Mouse (Mus musculus) forebrain, embryonic 11.5 days (tissue): Measurements from ENCODE around the gene Gm49354. TPM values are rescaled to one million over a fixed set of nuclear protein-coding genes. Genes with fewer than 3 reads are reported as not detected.

Experiments used
- ATAC-seq: fragments of 200-750 bp; cut with Nextera tagmentation; replicated peaks from 2 replicates; pipeline ENCODE4 v1.8.0; 2017; ENCODE audit warnings: moderate TSS enrichment; ENCODE audit not compliant: low FRiP score
- DNase-seq: peaks from one replicate; pipeline ENCODE4 v3.0.0-alpha.2; 2017; ENCODE audit warnings: low spot score
- H3K27ac ChIP-seq: fragments of 300-500 bp; sonication (generic); 2 replicates; pipeline ENCODE4 v1.5.1; 2014; ENCODE audit warnings: low read depth, low read length
- H3K27me3 ChIP-seq: fragments of 300-500 bp; sonication (generic); 2 replicates; pipeline ENCODE4 v1.6.1; 2014; ENCODE audit warnings: mild to moderate bottlenecking, low read length, mixed read lengths; ENCODE audit not compliant: control insufficient read depth, insufficient read depth
- H3K36me3 ChIP-seq: fragments of 300-500 bp; sonication (generic); 2 replicates; pipeline ENCODE4 v1.6.1; 2014; ENCODE audit warnings: mild to moderate bottlenecking, low read length, moderate library complexity, mixed read lengths; ENCODE audit not compliant: control insufficient read depth, insufficient read depth
- H3K4me1 ChIP-seq: fragments of 300-500 bp; sonication (generic); replicated peaks from 2 replicates; pipeline ENCODE4 v1.6.1; 2014; ENCODE audit warnings: low read length, mixed read lengths; ENCODE audit not compliant: control insufficient read depth, insufficient read depth
- H3K4me2 ChIP-seq: fragments of 300-500 bp; sonication (generic); 2 replicates; pipeline ENCODE4 v1.6.1; 2014; ENCODE audit warnings: low read depth, mild to moderate bottlenecking, low read length, moderate library complexity, mixed read lengths; ENCODE audit not compliant: severe bottlenecking
- H3K4me3 ChIP-seq: fragments of 300-500 bp; sonication (generic); 2 replicates; pipeline ENCODE4 v1.5.1; 2014; ENCODE audit warnings: low read depth, low read length
- H3K9ac ChIP-seq: fragments of 300-500 bp; sonication (generic); 2 replicates; pipeline ENCODE4 v1.6.1; 2014; ENCODE audit warnings: low read length
- H3K9me3 ChIP-seq: fragments of 300-500 bp; sonication (generic); 2 replicates; pipeline ENCODE4 v1.6.1; 2016; ENCODE audit warnings: low read length, mixed read lengths; ENCODE audit not compliant: control insufficient read depth
- WGBS: fragments of 180-500 bp; shearing (Covaris S2); extraction: QIAGEN DNeasy Blood & Tissue Kit; methylation state at CpG from one replicate; pipeline ENCODE4 v1.1.7; 2014; 5-methylcytosine and 5-hydroxymethylcytosine counted together
- polyA plus RNA-seq: library from polyadenylated mRNA; unstranded; fragments of >200 nt; fragmentation: Nextera tagmentation; extraction: Ambion mirVana; gene quantifications from 2 replicates; pipeline ENCODE4 v1.2.1, GENCODE M21; 2014

The Gm49354 gene
- not detected in 2 replicates for polyA plus RNA-seq

- Histone ChIP-seq H3K9me3 (no peaks in the 10 kb centered on the region), H3K27me3 (no peaks in the 10 kb centered on the region), H3K4me1 (no peaks in the 10 kb centered on the region), H3K27ac (no peak within 1 kb of the TSS), H3K4me3 (no peak within 1 kb of the TSS), H3K36me3 (peaks cover 21% of the 10 kb centered on the region; the same call in 1 of the 2 replicates), H3K4me2 (no peak within 1 kb of the TSS), H3K9ac (no peak within 1 kb of the TSS)
- ATAC-seq (no peak), DNase-seq (no peak)
- WGBS = 94% methylated on average over 7 of the region's 7 CpGs
Observed at GRCm38 (mm10) chr13:59782145-59782544, at the start of gene Gm49354. TSS of gene Gm49354 (minus strand) at chr13:59782245.

- no peaks in the 10 kb centered on the region for H3K9me3 ChIP-seq
- no peaks in the 10 kb centered on the region; the same call in 1 of the 2 replicates for H3K36me3 ChIP-seq
- ATAC-seq (no peak), DNase-seq (no peak)
- H3K27ac ChIP-seq = no peak overlapping the region
- H3K4me2 ChIP-seq = no peak overlapping the region
- no peak overlapping the region for H3K4me3 ChIP-seq
- no peaks in the 10 kb centered on the region for H3K27me3 ChIP-seq
- no peaks in the 10 kb centered on the region for H3K4me1 ChIP-seq
- no peak overlapping the region for H3K9ac ChIP-seq
Observed at GRCm38 (mm10) chr13:59825966-59826365, 43.9 kb upstream of the Gm49354 start.

DNA sequence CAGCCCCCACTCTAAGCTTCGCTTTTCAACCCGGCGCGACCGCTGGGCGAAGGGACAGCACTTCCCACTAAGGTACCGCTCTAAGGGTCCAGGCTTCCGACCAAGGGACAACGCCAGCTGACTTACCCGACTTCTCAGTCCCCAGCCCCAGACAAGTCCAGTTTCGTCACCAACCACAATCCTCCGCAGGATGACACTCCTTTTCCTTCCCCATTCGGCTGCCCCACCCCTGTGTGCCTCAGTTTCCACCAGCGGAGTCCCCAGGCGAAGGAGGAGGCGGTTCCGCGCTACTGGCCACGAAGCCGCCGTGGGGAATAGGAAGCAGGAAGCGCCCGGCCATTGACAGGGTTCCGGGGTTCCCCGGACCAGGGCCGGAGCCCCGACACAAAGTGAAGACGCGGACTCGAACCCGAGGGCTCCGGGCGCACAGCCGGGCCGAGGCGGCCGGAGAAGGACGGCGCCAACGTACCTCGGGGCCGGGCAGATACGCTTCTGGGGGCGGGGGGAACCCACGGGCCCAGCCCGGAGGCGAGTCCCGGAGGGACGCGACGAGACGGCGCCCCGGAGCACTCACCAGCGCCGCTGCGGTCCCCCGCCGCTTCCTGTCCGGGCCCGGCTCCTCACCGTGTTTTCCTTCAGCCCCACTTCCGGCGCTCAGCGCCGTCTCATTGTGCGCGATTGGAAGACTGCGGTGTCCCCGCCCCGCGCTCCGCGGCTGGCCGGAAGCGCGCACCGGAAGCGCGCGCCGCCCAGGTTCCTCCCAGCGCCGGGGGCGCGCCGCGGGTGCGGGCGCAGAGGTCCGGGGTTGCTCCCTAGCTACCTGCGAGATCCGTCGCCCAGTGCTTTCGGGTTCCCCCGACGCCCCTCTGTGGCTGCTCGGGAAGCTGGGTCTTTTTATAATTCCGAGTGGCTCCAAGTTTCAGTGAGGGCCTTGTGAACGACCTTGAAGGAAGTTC lies 40.7 kb upstream of the Gm49354 start, which contains the start of gene Tut7:
TSS of gene Tut7 (minus strand) at position 641 of the 956 bp plus-strand sequence.
- ATAC-seq = peak; percentile 99
- Histone ChIP-seq H3K4me1 (no peaks in the 10 kb centered on the region; the same call in 1 of the 2 replicates), H3K4me3 (peak within 1 kb of the TSS; percentile 90), H3K36me3 (no peaks in the 10 kb centered on the region; the same call in 1 of the 2 replicates), H3K27me3 (no peaks in the 10 kb centered on the region), H3K4me2 (peak within 1 kb of the TSS; percentile 84), H3K27ac (peak within 1 kb of the TSS; percentile 81), H3K9me3 (no peaks in the 10 kb centered on the region), H3K9ac (peak within 1 kb of the TSS; percentile 90)
- WGBS = under 1% methylated on average over 83 of the region's 100 CpGs
- DNase-seq = peak; percentile 95

DNA sequence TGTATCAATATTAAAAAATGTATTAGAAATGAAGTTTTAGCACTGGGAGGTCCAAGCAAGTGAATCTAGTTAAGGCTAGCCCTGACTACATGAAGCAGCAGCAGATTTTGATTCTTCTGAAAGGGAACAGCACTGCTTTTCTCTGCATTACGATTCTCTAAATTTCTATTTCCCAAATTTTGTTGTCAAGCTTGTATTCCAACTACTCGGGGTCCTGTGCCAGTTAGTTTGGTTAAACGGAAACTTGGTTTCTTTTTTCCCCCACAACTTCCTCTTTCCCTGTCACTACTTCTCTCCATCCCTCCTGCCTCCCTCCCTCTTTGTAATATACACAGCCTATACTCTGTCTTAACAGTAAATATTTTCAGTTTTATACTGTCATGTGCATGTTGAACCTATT lies 38.8 kb upstream of the Gm49354 start:
- Histone ChIP-seq H3K27ac (no peak overlapping the region), H3K27me3 (no peaks in the 10 kb centered on the region), H3K4me3 (no peak overlapping the region), H3K9ac (no peak overlapping the region), H3K4me2 (no peak overlapping the region), H3K9me3 (no peaks in the 10 kb centered on the region), H3K4me1 (no peaks in the 10 kb centered on the region; the same call in 1 of the 2 replicates), H3K36me3 (no peaks in the 10 kb centered on the region; the same call in 1 of the 2 replicates)
- ATAC-seq (no peak), DNase-seq (no peak)
- whole genome bisulfite sequencing = 87% methylated on average over 3 of the region's 3 CpGs

- no peak overlapping the region for H3K27ac ChIP-seq
- 78% methylated on average over 4 of the region's 4 CpGs for WGBS
- no peak overlapping the region for H3K4me2 ChIP-seq
- H3K9ac ChIP-seq = 0 out of 2 replicates have a peak overlapping the region, but pooled peaks have one; percentile 5
- H3K4me1 ChIP-seq = no peaks in the 10 kb centered on the region; the same call in 1 of the 2 replicates
- H3K4me3 ChIP-seq = no peak overlapping the region
- H3K27me3 ChIP-seq = no peaks in the 10 kb centered on the region
- no peaks in the 10 kb centered on the region for H3K9me3 ChIP-seq
- H3K36me3 ChIP-seq = peaks cover 3% of the 10 kb centered on the region; the same call in 1 of the 2 replicates
- DNase-seq (no peak), ATAC-seq (no peak)
Observed at GRCm38 (mm10) chr13:59820114-59820513, 38.1 kb upstream of the Gm49354 start.

- ATAC-seq = no peak
- WGBS = 86% methylated on average over 4 of the region's 4 CpGs
Observed at GRCm38 (mm10) chr13:59817352-59817751, 35.3 kb upstream of the Gm49354 start.

GRCm38 (mm10) chr13:59814109-59814591 lies 32.1 kb upstream of the Gm49354 start:
- no peaks in the 10 kb centered on the region for H3K27me3 ChIP-seq
- DNase-seq (no peak), ATAC-seq (no peak)
- 81% methylated on average over 6 of the region's 6 CpGs for WGBS
- H3K4me3 ChIP-seq = no peak overlapping the region
- H3K27ac ChIP-seq = no peak overlapping the region
- H3K9ac ChIP-seq = no peak overlapping the region
- no peak overlapping the region for H3K4me2 ChIP-seq
- H3K36me3 ChIP-seq = peaks cover 3% of the 10 kb centered on the region; the same call in 1 of the 2 replicates
- no peaks in the 10 kb centered on the region for H3K9me3 ChIP-seq
- H3K4me1 ChIP-seq = no peaks in the 10 kb centered on the region

More at GRCm38 (mm10) chr13:59817352-59817751, 35.3 kb upstream of the Gm49354 start:
- no peak overlapping the region for H3K4me3 ChIP-seq
- H3K9me3 ChIP-seq = no peaks in the 10 kb centered on the region
- H3K4me1 ChIP-seq = no peaks in the 10 kb centered on the region; the same call in 1 of the 2 replicates
- H3K4me2 ChIP-seq = no peak overlapping the region
- no peak for DNase-seq
- no peaks in the 10 kb centered on the region for H3K27me3 ChIP-seq
- no peak overlapping the region for H3K27ac ChIP-seq
- peaks cover 3% of the 10 kb centered on the region; the same call in 1 of the 2 replicates for H3K36me3 ChIP-seq
- H3K9ac ChIP-seq = no peak overlapping the region

DNA sequence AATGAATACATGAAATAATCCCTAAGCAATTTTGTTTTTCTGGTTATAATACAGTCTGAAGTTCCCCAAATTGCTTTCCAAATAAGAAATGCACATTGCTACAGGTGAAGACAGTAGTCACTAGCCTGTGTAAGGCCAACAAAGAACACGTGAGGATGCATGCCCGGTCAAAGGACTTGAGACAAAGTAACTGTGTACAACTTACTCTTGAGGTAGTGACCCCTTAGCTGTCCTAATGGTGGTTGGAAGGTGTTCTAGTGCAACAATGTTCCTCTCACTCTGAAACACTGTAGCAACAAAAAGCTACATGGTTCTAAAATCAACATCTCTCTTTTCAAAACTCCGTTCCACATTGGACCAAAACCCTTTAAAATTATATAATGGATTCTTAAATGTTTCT lies 29.5 kb upstream of the Gm49354 start:
- H3K27me3 ChIP-seq = no peaks in the 10 kb centered on the region
- ATAC-seq = no peak
- H3K36me3 ChIP-seq = peaks cover 12% of the 10 kb centered on the region; the same call in 1 of the 2 replicates
- no peak overlapping the region for H3K4me3 ChIP-seq
- no peak for DNase-seq
- no peaks in the 10 kb centered on the region for H3K4me1 ChIP-seq
- H3K9me3 ChIP-seq = no peaks in the 10 kb centered on the region
- H3K9ac ChIP-seq = no peak overlapping the region
- no peak overlapping the region for H3K27ac ChIP-seq
- H3K4me2 ChIP-seq = no peak overlapping the region
- WGBS = 97% methylated on average over 3 of the region's 3 CpGs
